Mouse (Mus musculus) mouse embryonic stem cell (cell line): Measurements from ENCODE around the gene Gon4l.

Source experiments
- in situ Hi-C, 2 experiments: fragments of 300-500 bp; cut with MboI; formaldehyde crosslinking; loops; 1 replicate in 1 of 2; 3 replicates in 1 of 2; pipeline ENCODE4 v1.14.3; 2019 to 2020; ENCODE audit warnings: low sequenced_read_pairs in 2 of 2, low pct_unique_long_range_greater_than_20kb in 1 of 2, mixed read lengths in 1 of 2; ENCODE audit not compliant: unreplicated experiment in 1 of 2

The Gon4l gene

GRCm38 (mm10) chr3:88951327-88951800 lies 116.3 kb downstream of the Gon4l start:
- in situ Hi-C loops = no loop called here

GRCm38 (mm10) chr3:88953246-88953645 lies 118.2 kb downstream of the Gon4l start:
- in situ Hi-C loops = no loop called here

- in situ Hi-C loops = no loop called here
Measured at GRCm38 (mm10) chr3:88953736-88954135, 118.7 kb downstream of the Gon4l start.
